Mouse (Mus musculus) spleen, adult 2 months (tissue): ENCODE data around the gene Pmis2.

Experiments used
- CTCF ChIP-seq: fragments of 200-500 bp; IDR thresholded peaks from 2 replicates; pipeline ENCODE4 v1.5.1; 2011; ENCODE audit warnings: mild to moderate bottlenecking, inconsistent platforms; ENCODE audit not compliant: insufficient read depth, insufficient read length, insufficient replicate concordance; ENCODE audit errors: extremely low read depth
- POLR2A ChIP-seq: fragments of 200-500 bp; IDR thresholded peaks from 2 replicates; pipeline ENCODE4 v1.6.1; 2011; ENCODE audit warnings: low read depth, low read length, inconsistent platforms

DNA sequence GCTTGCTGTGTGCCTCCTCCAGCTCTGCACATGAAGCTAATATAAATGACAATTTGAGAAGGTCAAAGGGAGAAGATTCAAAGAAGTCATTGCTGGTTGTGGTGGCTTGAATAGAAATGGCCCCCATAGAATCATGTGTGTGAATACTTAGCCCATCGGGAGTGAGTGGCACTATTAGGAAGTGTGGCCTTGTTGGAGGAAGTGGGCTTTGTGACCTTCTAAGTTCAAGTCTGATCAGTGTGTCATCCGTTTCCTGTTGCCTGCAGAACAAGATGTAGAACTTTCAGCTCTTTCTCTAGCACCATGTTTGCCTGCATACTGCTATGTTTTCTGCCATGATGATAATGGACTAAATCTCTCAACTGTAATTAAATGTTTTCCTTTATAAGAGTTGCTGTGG is 12.0 kb upstream of the Pmis2 start:
- TF ChIP-seq CTCF (no peak), POLR2A (no peak)
